In the genomic region with DNA sequence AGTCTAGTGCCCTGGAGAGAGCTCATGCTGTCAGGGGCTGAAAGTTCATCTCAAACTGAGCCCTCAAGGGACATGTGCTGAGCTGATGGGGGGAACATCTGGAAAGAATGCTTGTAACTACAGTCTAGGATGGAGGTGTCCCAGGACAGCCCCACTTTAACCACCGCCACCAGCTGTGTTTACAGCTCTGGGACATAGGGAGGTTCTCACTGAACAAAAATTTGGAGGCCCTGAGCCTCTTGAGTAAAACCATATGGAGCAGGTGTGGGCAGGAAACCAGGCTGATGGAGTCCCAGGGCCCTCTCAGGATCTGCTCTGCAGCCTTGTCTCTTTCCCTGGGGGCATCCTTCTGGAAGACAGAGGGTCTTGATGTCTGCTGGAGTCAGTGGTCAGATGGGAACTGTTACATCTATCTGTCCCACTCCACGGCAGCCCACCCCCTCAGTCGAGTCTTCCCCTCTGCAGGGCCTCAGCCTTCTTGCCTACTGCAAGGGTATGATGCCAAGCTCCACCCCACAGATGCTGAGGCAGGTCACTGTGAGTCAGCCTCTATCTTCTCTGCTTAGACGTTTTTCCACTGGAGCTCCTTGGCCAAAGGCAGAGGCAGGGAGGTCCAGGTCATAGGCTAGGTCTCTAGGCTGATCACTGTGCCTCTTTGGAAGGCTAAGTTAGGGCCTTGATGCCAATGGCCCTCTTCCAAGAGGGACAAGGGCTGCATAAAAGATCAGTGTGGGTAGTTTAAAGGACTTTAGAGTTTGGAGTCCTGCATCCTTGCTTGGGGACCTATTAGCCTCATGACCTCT, we compare ENCODE assay signal across 10 mouse cellular contexts. TPM values are rescaled to one million over a fixed set of nuclear protein-coding genes. Genes with fewer than 3 reads are reported as not detected.
DNase-seq lines count a peak whose midpoint lies in the region.
"Had no signal": no experiment of that assay in that cellular context is flagged by ENCODE, and none has a peak within 500 bp of the region (broad histone marks: within the 10 kb centered on the region; RNA-seq: fewer than 3 reads in every experiment).

No protein-coding gene starts in this region.

- peak overlapping the region; percentile 77 for H3K27ac ChIP-seq in brown adipose tissue, adult 24 weeks (replicated peaks; ENCODE audit: low read depth, low read length)
- H3K27ac ChIP-seq: hindbrain, embryonic 14.5 days had no signal

- peak; percentile 58 for DNase-seq in gastrocnemius, adult 18-20 months (ENCODE audit: low spot score)
- no peak for DNase-seq in gastrocnemius, postnatal 10 days
- DNase-seq in 3T3-L1 (ENCODE audit: low read depth, low spot score) = peak; percentile 83
- peak; percentile 68 to 70 for DNase-seq in heart, adult 9 months (ENCODE audit: low spot score in 2 of 2)
- no peak for DNase-seq in thymus, postnatal 36 days
- DNase-seq in right cerebral cortex, postnatal 14 days = no peak
- no peak for DNase-seq in layer of hippocampus, adult 9-11 months
- DNase-seq: lung, adult 2 months had no signal

- H3K4me1 ChIP-seq in brown adipose tissue, adult 24 weeks (ENCODE audit: control insufficient read depth, insufficient read depth, insufficient read length, low read length) = peaks cover 7% of the 10 kb centered on the region

- no peak overlapping the region for H3K4me3 ChIP-seq in brown adipose tissue, adult 24 weeks (ENCODE audit: insufficient read depth, low read depth, low read length)

RNA-seq across cellular contexts. Expression of a gene that starts 26.8 kb away (rescaled TPM):
- total RNA-seq in gastrocnemius, adult 18-20 months (2021) = not detected
- total RNA-seq in gastrocnemius, postnatal 10 days (2021) = not detected
- not detected in 2 replicates for polyA plus RNA-seq in brown adipose tissue, adult 24 weeks (2012; ENCODE audit: insufficient read depth, insufficient read length, missing spikeins)

RNA-seq across cellular contexts. Expression of a gene that starts 28.2 kb away (rescaled TPM):
- total RNA-seq in gastrocnemius, adult 18-20 months (2021) = under 1 TPM; 0.16 to 0.90 TPM
- total RNA-seq in gastrocnemius, postnatal 10 days (2021) = under 1 TPM; 0.25 to 0.40 TPM
- not detected in 2 replicates for polyA plus RNA-seq in brown adipose tissue, adult 24 weeks (2012; ENCODE audit: insufficient read depth, insufficient read length, missing spikeins)

Comparison
In these comparisons a context has a peak if more than half of its experiments do, and no peak if none do; other contexts are left out.
1. DNase-seq: peak in gastrocnemius, adult 18-20 months (single experiment), 3T3-L1 (single experiment) and heart, adult 9 months (2 of 2); none in gastrocnemius, postnatal 10 days (single experiment), thymus, postnatal 36 days (0 of 2), right cerebral cortex, postnatal 14 days (single experiment) and layer of hippocampus, adult 9-11 months (single experiment).